Mouse (Mus musculus) hindbrain, postnatal 0 days (tissue): ENCODE measurements at regions not wholly inside any gene's neighbourhood (a gene's known extent, or its start where the extent isn't known, plus 50 kb on each side); places are given as distances from the start of the nearest gene placed in this dataset.
A peak's percentile ranks its signal among the peaks of the same experiment; 100 is the strongest.

Source experiments
- ATAC-seq: fragments of 200-750 bp; cut with Nextera tagmentation; 2 replicates; pipeline ENCODE4 v1.8.0; 2017; ENCODE audit warnings: mild to moderate bottlenecking, moderate TSS enrichment, moderate library complexity
- DNase-seq: peaks from one replicate; pipeline ENCODE4 v3.0.0-alpha.2; 2015; ENCODE audit warnings: low spot score
- H3K27ac ChIP-seq: fragments of 300-500 bp; sonication (generic); 2 replicates; pipeline ENCODE4 v1.5.1; 2014; ENCODE audit warnings: mild to moderate bottlenecking
- H3K27me3 ChIP-seq: fragments of 300-500 bp; sonication (generic); 2 replicates; pipeline ENCODE4 v1.6.1; 2014; ENCODE audit warnings: low read length, mixed read lengths; ENCODE audit not compliant: insufficient read depth
- H3K36me3 ChIP-seq: fragments of 300-500 bp; sonication (generic); 2 replicates; pipeline ENCODE4 v1.6.1; 2014; ENCODE audit warnings: low read length, mixed read lengths; ENCODE audit not compliant: insufficient read depth
- H3K4me1 ChIP-seq: fragments of 300-500 bp; sonication (generic); 2 replicates; pipeline ENCODE4 v1.6.1; 2014; ENCODE audit warnings: antibody characterized with exemption, low read length, mixed read lengths; ENCODE audit not compliant: insufficient read depth
- H3K4me2 ChIP-seq: fragments of 300-500 bp; sonication (generic); 2 replicates; pipeline ENCODE4 v1.6.1; 2014; ENCODE audit warnings: low read depth, mild to moderate bottlenecking, low read length, moderate library complexity, mixed read lengths
- H3K4me3 ChIP-seq: fragments of 300-500 bp; sonication (generic); 2 replicates; pipeline ENCODE4 v1.5.1; 2014; ENCODE audit warnings: low read length
- H3K9ac ChIP-seq: fragments of 300-500 bp; sonication (generic); replicated peaks from 2 replicates; pipeline ENCODE4 v1.6.1; 2014; ENCODE audit warnings: mild to moderate bottlenecking, low read length, moderate library complexity, mixed read lengths
- H3K9me3 ChIP-seq: fragments of 300-500 bp; sonication (generic); 2 replicates; pipeline ENCODE4 v1.6.1; 2016; ENCODE audit warnings: low read length, mixed read lengths
- CTCF ChIP-seq: IDR thresholded peaks from 2 replicates; pipeline ENCODE4 v1.5.1; 2016; ENCODE audit warnings: antibody characterized with exemption, control low read depth, low read depth
- WGBS: fragments of 180-500 bp; shearing (Covaris S2); extraction: QIAGEN DNeasy Blood & Tissue Kit; methylation state at CpG from one replicate; pipeline ENCODE4 v1.1.7; 2014; 5-methylcytosine and 5-hydroxymethylcytosine counted together

GRCm38 (mm10) chr4:24415048-24415447 is 81.2 kb upstream of the Mms22l start:
- ATAC-seq: no peak
- 92% methylated on average over 1 of the region's 1 CpGs for WGBS

GRCm38 (mm10) chr4:24429092-24429928 is 66.9 kb upstream of the Mms22l start:
- no peaks in the 10 kb centered on the region for H3K4me1 ChIP-seq
- H3K4me3 ChIP-seq: peak overlapping the region; percentile 6; the same call in 1 of the 2 replicates
- ATAC-seq (peak; percentile 45), DNase-seq (peak; percentile 13)
- H3K36me3 ChIP-seq: no peaks in the 10 kb centered on the region
- H3K4me2 ChIP-seq: peak overlapping the region; percentile 44
- TF ChIP-seq CTCF: no peak
- no peaks in the 10 kb centered on the region for H3K27me3 ChIP-seq
- no peak overlapping the region for H3K27ac ChIP-seq
- no peaks in the 10 kb centered on the region for H3K9me3 ChIP-seq
- 15% methylated on average over 8 of the region's 8 CpGs for WGBS
- no peak overlapping the region for H3K9ac ChIP-seq

More at GRCm38 (mm10) chr4:24415048-24415447, 81.2 kb upstream of the Mms22l start:
- H3K4me3 ChIP-seq: no peak overlapping the region
- H3K9ac ChIP-seq: no peak overlapping the region
- TF ChIP-seq CTCF: no peak
- no peak overlapping the region for H3K27ac ChIP-seq
- H3K4me1 ChIP-seq: no peaks in the 10 kb centered on the region
- DNase-seq: no peak
- H3K36me3 ChIP-seq: no peaks in the 10 kb centered on the region
- no peaks in the 10 kb centered on the region for H3K27me3 ChIP-seq
- H3K4me2 ChIP-seq: no peak overlapping the region
- H3K9me3 ChIP-seq: no peaks in the 10 kb centered on the region

- peak overlapping the region; percentile 44 for H3K4me2 ChIP-seq
- H3K27me3 ChIP-seq: no peaks in the 10 kb centered on the region
- DNase-seq (no peak), ATAC-seq (no peak)
- WGBS: 23% methylated on average over 8 of the region's 8 CpGs
- no peaks in the 10 kb centered on the region for H3K36me3 ChIP-seq
- H3K4me1 ChIP-seq: no peaks in the 10 kb centered on the region
- H3K4me3 ChIP-seq: peak overlapping the region; percentile 20
- no peak for TF ChIP-seq CTCF
- H3K27ac ChIP-seq: no peak overlapping the region
- H3K9ac ChIP-seq: 0 out of 2 replicates have a peak overlapping the region, but pooled peaks have one; percentile 25
- no peaks in the 10 kb centered on the region for H3K9me3 ChIP-seq
These were observed 66.1 kb upstream of the Mms22l start for GRCm38 (mm10) chr4:24429929-24430752.

- H3K27me3 ChIP-seq: no peaks in the 10 kb centered on the region
- no peaks in the 10 kb centered on the region for H3K36me3 ChIP-seq
- H3K9ac ChIP-seq: 0 out of 2 replicates have a peak overlapping the region, but pooled peaks have one; percentile 25
- no peak for TF ChIP-seq CTCF
- ATAC-seq: no peak
- H3K4me3 ChIP-seq: peak overlapping the region; percentile 20; the same call in 1 of the 2 replicates
- H3K27ac ChIP-seq: no peak overlapping the region
- H3K9me3 ChIP-seq: no peaks in the 10 kb centered on the region
- H3K4me2 ChIP-seq: peak overlapping the region; percentile 44; the same call in 1 of the 2 replicates
- no peak for DNase-seq
- H3K4me1 ChIP-seq: no peaks in the 10 kb centered on the region
These were observed 65.5 kb upstream of the Mms22l start for GRCm38 (mm10) chr4:24430753-24431072.

- no peak overlapping the region for H3K9ac ChIP-seq
- H3K27ac ChIP-seq: no peak overlapping the region
- DNase-seq: no peak
- H3K4me1 ChIP-seq: no peaks in the 10 kb centered on the region
- no peak overlapping the region for H3K4me3 ChIP-seq
- H3K9me3 ChIP-seq: no peaks in the 10 kb centered on the region
- ATAC-seq: no peak
- no peak overlapping the region for H3K4me2 ChIP-seq
- no peaks in the 10 kb centered on the region for H3K27me3 ChIP-seq
- H3K36me3 ChIP-seq: no peaks in the 10 kb centered on the region
- no peak for TF ChIP-seq CTCF
- 97% methylated on average over 4 of the region's 4 CpGs for WGBS
These were observed 59.0 kb upstream of the Mms22l start for GRCm38 (mm10) chr4:24437258-24437657.
